Mouse (Mus musculus) embryonic facial prominence, embryonic 15.5 days (tissue): ENCODE measurements around the gene B4galt4. TPM values are rescaled to one million over a fixed set of nuclear protein-coding genes. Genes with fewer than 3 reads are reported as not detected.

Experiments used
- ATAC-seq: fragments of 200-750 bp; cut with Nextera tagmentation; 2 replicates; pipeline ENCODE4 v1.8.0; 2017; ENCODE audit warnings: low read depth, moderate TSS enrichment; ENCODE audit not compliant: insufficient number of reproducible peaks, low FRiP score, low TSS enrichment
- H3K27ac ChIP-seq: fragments of 300-500 bp; sonication (generic); replicated peaks from 2 replicates; pipeline ENCODE4 v1.5.1; 2015; ENCODE audit warnings: mild to moderate bottlenecking, inconsistent platforms
- H3K27me3 ChIP-seq: fragments of 300-500 bp; sonication (generic); 2 replicates; pipeline ENCODE4 v1.6.1; 2015; ENCODE audit warnings: inconsistent platforms
- H3K36me3 ChIP-seq: fragments of 300-500 bp; sonication (generic); 2 replicates; pipeline ENCODE4 v1.6.1; 2015; ENCODE audit warnings: mild to moderate bottlenecking, inconsistent platforms
- H3K4me1 ChIP-seq: fragments of 300-500 bp; sonication (generic); 2 replicates; pipeline ENCODE4 v1.6.1; 2015; ENCODE audit warnings: inconsistent platforms
- H3K4me2 ChIP-seq: fragments of 300-500 bp; sonication (generic); replicated peaks from 2 replicates; pipeline ENCODE4 v1.6.1; 2015; ENCODE audit warnings: mild to moderate bottlenecking, inconsistent platforms
- H3K4me3 ChIP-seq: fragments of 300-500 bp; sonication (generic); replicated peaks from 2 replicates; pipeline ENCODE4 v1.5.1; 2015; ENCODE audit warnings: mild to moderate bottlenecking, inconsistent platforms
- H3K9ac ChIP-seq: fragments of 300-500 bp; sonication (generic); 2 replicates; pipeline ENCODE4 v1.6.1; 2015; ENCODE audit warnings: inconsistent platforms
- H3K9me3 ChIP-seq: fragments of 300-500 bp; sonication (generic); replicated peaks from 2 replicates; pipeline ENCODE4 v1.6.1; 2016; ENCODE audit warnings: inconsistent platforms
- WGBS: fragments of 180-500 bp; shearing (Covaris S2); methylation state at CpG from one replicate; pipeline ENCODE4 v1.1.7; 2015; 5-methylcytosine and 5-hydroxymethylcytosine counted together
- polyA plus RNA-seq: library from polyadenylated mRNA; unstranded; fragments of >200 nt; fragmentation: Nextera tagmentation; extraction: Ambion mirVana; gene quantifications from 2 replicates; pipeline ENCODE4 v1.2.1, GENCODE M21; 2015

Gene B4galt4
- polyA plus RNA-seq, 1 experiment from 2014 or later: 24.7 TPM

- Histone ChIP-seq H3K36me3 (no peaks in the 10 kb centered on the region), H3K4me3 (peak overlapping the region; percentile 21; the same call in 1 of the 2 replicates)
Measured at GRCm38 (mm10) chr16:38729610-38730288, 12.3 kb upstream of the B4galt4 start.

GRCm38 (mm10) chr16:38730921-38731320 lies 11.1 kb upstream of the B4galt4 start:
- H3K27me3 ChIP-seq: no peaks in the 10 kb centered on the region
- H3K9ac ChIP-seq: no peak overlapping the region
- ATAC-seq: no peak
- no peaks in the 10 kb centered on the region for H3K36me3 ChIP-seq
- H3K27ac ChIP-seq: no peak overlapping the region
- H3K4me3 ChIP-seq: no peak overlapping the region
- WGBS: 37% methylated on average over 8 of the region's 8 CpGs
- peaks cover 10% of the 10 kb centered on the region; the same call in 1 of the 2 replicates for H3K4me1 ChIP-seq
- H3K4me2 ChIP-seq: no peak overlapping the region
- no peaks in the 10 kb centered on the region for H3K9me3 ChIP-seq

More at GRCm38 (mm10) chr16:38729610-38730288, 12.3 kb upstream of the B4galt4 start:
- Histone ChIP-seq H3K27me3 (no peaks in the 10 kb centered on the region), H3K4me1 (peaks cover 10% of the 10 kb centered on the region; the same call in 1 of the 2 replicates), H3K4me2 (peak overlapping the region; percentile 38), H3K9me3 (no peaks in the 10 kb centered on the region), H3K27ac (peak overlapping the region; percentile 60; the same call in 1 of the 2 replicates), H3K9ac (no peak overlapping the region)
- WGBS: 45% methylated on average over 15 of the region's 15 CpGs
- ATAC-seq: peak; percentile 43; the same call in 1 of the 2 replicates

DNA sequence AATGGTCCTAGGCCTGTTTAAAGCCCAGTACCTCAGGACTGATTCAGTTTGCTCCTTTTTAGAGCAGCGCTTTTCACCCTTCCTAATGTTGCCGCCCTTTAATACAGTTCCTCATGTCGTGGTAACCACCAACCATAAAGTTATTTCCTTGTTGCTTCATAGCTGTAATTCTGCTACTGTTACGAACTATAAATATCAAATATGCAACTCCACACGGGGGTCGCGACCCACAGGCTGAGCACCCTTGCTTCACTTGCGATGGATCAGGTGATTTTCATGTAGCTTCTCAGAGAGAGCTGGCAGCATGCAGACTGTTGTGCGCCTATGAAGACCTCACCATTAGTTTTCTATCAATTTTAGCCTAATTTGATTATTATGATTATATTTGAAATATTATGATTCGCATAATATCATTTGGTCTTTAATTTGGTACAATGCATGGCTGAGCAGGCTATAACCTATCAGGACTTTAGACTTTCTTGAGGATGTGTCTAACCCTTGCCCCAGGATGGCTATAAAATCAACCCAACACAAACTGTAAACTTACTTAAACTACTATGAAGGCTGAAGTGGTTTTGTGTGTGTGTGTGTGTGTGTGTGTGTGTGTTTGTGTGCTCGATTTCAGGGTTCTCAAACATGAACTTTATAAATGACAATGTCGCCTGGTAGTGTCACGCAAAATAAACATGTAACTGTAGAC lies 710 bp upstream of the B4galt4 start:
- peaks cover 6% of the 10 kb centered on the region for H3K4me1 ChIP-seq
- H3K4me2 ChIP-seq: peak overlapping the region; percentile 87
- 74% methylated on average over 13 of the region's 13 CpGs for WGBS
- H3K36me3 ChIP-seq: no peaks in the 10 kb centered on the region
- peak overlapping the region; percentile 73 for H3K4me3 ChIP-seq
- H3K9me3 ChIP-seq: no peaks in the 10 kb centered on the region
- H3K27ac ChIP-seq: no peak overlapping the region
- no peaks in the 10 kb centered on the region for H3K27me3 ChIP-seq
- no peak overlapping the region for H3K9ac ChIP-seq
- ATAC-seq: no peak

GRCm38 (mm10) chr16:38742659-38743131 lies 631 bp downstream of the B4galt4 start:
- Histone ChIP-seq H3K9ac (peak overlapping the region; percentile 47), H3K4me2 (peak overlapping the region; percentile 87), H3K36me3 (no peaks in the 10 kb centered on the region), H3K27me3 (no peaks in the 10 kb centered on the region), H3K9me3 (no peaks in the 10 kb centered on the region), H3K4me3 (peak overlapping the region; percentile 73), H3K4me1 (peaks cover 6% of the 10 kb centered on the region), H3K27ac (peak overlapping the region; percentile 77)
- peak; percentile 79 for ATAC-seq
- WGBS: under 1% methylated on average over 13 of the region's 13 CpGs

DNA sequence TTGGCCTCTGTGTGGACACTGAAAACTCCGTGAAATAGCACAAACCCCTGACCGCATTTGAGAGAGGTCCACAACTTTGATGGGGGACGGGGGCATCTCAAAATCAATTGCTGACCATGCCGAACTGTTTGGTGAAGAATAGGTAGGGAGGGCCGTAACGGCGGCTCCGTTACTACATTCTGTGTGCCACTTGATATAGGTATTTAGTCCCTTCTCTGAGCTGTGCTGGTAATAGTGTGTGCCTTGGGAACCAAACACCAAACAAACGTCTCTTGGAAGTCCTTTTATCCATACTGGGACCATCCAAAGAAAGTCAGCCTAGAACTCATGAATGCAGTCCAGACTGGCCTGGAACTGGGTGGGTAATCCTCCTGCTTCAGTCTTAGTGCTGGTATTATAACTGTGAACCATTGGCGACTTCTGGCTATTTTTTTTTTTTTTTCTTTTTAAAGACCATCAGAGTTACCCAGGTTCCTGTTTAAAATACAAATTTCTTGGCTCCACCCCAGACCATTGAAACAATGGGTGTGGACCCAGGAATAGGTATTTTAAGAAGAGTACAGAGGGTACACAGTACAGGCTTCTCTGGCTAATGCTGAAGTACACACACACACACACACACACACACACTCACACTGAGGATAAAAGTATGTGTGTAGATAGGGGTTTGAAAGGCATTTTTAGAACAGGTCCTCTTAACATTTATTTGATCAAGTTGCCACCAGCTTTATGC lies 2.0 kb downstream of the B4galt4 start:
- Histone ChIP-seq H3K4me2 (no peak overlapping the region), H3K27ac (no peak overlapping the region), H3K9ac (no peak overlapping the region), H3K9me3 (no peaks in the 10 kb centered on the region), H3K4me3 (no peak overlapping the region), H3K27me3 (no peaks in the 10 kb centered on the region), H3K36me3 (no peaks in the 10 kb centered on the region), H3K4me1 (peaks cover 6% of the 10 kb centered on the region)
- no peak for ATAC-seq
- 84% methylated on average over 10 of the region's 10 CpGs for WGBS

DNA sequence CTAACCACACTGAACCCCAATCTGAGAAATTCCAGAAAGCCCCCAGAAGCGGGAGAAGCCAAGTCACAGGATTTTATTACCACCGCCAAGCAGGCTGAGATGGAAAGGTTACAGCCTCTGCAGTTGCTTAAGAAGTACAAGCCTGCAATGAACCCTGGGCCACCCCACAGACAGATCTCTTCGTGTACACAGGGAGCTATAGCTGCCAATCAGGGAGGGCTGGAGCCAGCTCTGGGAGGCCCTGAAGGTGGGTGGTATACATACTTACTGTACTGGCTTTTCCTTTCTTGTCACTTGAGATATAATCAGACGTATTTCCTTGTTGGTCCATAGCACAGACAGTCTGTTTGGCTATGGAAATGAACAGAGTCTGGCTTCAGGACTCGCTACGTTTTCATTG lies 8.7 kb downstream of the B4galt4 start:
- Histone ChIP-seq H3K27me3 (no peaks in the 10 kb centered on the region), H3K4me1 (peaks cover 10% of the 10 kb centered on the region; the same call in 1 of the 2 replicates), H3K36me3 (peaks cover 3% of the 10 kb centered on the region; the same call in 1 of the 2 replicates), H3K4me2 (no peak overlapping the region), H3K9me3 (no peaks in the 10 kb centered on the region), H3K4me3 (no peak overlapping the region), H3K9ac (no peak overlapping the region), H3K27ac (no peak overlapping the region)
- WGBS: 56% methylated on average over 6 of the region's 6 CpGs
- ATAC-seq: no peak; the same call in 1 of the 2 replicates

DNA sequence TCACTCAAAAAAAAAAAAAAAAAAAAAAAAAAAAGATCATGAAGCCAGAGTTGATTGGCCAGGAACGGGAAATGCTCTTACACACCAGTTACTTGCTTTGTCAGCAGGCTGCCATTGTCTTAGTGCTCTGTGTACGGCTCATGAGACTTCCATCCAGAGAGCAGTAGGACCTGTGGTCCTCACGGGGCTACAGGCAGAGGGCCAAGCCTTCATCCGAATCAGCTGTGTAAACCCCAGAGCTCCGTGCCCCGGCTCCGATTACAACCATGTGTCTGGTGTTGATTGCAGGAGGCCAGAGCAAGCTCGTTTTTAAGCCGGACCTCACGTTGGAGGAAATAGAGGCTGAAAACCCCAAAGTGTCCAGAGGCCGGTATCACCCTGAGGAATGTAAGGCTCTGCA lies 11.6 kb downstream of the B4galt4 start:
- Histone ChIP-seq H3K27ac (no peak overlapping the region), H3K4me1 (peaks cover 10% of the 10 kb centered on the region; the same call in 1 of the 2 replicates), H3K9me3 (no peaks in the 10 kb centered on the region), H3K9ac (no peak overlapping the region), H3K4me3 (no peak overlapping the region), H3K36me3 (peaks cover 15% of the 10 kb centered on the region), H3K4me2 (no peak overlapping the region), H3K27me3 (no peaks in the 10 kb centered on the region)
- 25% methylated on average over 11 of the region's 11 CpGs for WGBS
- ATAC-seq: peak; percentile 59

DNA sequence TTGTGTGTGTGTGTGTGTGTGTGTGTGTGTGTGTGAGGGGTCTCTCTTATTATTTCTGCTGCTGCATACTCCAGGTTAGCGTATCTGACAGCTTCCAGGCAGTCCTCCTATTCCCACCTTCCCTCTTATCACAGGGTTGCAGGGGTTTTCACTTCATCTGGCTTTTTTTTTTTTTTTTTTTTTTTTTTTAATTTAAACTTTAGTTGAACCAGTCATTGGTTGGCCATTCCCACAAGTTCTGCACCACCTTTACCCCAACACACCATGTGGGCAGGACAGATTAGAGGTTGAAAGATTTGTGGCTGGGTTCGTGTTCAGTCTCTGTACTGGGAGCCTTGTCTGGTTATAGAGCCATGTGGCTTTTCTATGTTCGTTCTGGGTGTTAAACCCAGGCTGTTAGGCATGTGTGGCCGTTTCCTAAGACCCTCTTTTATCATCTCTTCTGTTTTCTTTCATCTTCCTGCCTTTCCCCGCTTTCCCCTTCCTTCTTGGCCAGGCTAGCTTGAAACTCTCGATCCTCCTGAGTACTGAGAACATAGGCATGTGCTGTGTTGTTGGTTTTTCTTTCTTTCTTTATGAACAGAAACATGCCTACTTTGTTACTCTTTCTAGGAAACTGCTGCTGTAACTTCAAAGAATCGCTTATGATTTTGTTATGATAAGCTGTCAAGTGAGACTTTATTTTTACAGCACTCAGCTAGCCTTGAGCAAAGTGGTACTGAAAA lies 13.6 kb downstream of the B4galt4 start:
- Histone ChIP-seq H3K4me3 (no peak overlapping the region), H3K27me3 (no peaks in the 10 kb centered on the region), H3K9ac (no peak overlapping the region), H3K4me2 (no peak overlapping the region), H3K27ac (0 out of 2 replicates have a peak overlapping the region, but pooled peaks have one; percentile 4), H3K9me3 (no peaks in the 10 kb centered on the region), H3K4me1 (peaks cover 10% of the 10 kb centered on the region; the same call in 1 of the 2 replicates), H3K36me3 (peaks cover 22% of the 10 kb centered on the region)
- ATAC-seq: no peak
- 38% methylated on average over 7 of the region's 7 CpGs for WGBS

GRCm38 (mm10) chr16:38756177-38756503 lies 14.1 kb downstream of the B4galt4 start:
- WGBS: 27% methylated on average over 5 of the region's 5 CpGs
- no peak overlapping the region for H3K27ac ChIP-seq
- no peak overlapping the region for H3K4me3 ChIP-seq
- H3K27me3 ChIP-seq: no peaks in the 10 kb centered on the region
- H3K4me1 ChIP-seq: peaks cover 10% of the 10 kb centered on the region; the same call in 1 of the 2 replicates
- ATAC-seq: no peak
- no peak overlapping the region for H3K9ac ChIP-seq
- no peaks in the 10 kb centered on the region for H3K9me3 ChIP-seq
- H3K36me3 ChIP-seq: peaks cover 22% of the 10 kb centered on the region
- H3K4me2 ChIP-seq: no peak overlapping the region

- no peak for ATAC-seq
Measured at GRCm38 (mm10) chr16:38756572-38756971, 14.5 kb downstream of the B4galt4 start.

More at GRCm38 (mm10) chr16:38756572-38756971, 14.5 kb downstream of the B4galt4 start:
- Histone ChIP-seq H3K27ac (no peak overlapping the region), H3K4me3 (no peak overlapping the region), H3K36me3 (peaks cover 22% of the 10 kb centered on the region), H3K27me3 (no peaks in the 10 kb centered on the region), H3K9me3 (no peaks in the 10 kb centered on the region), H3K4me2 (no peak overlapping the region), H3K4me1 (peaks cover 10% of the 10 kb centered on the region; the same call in 1 of the 2 replicates), H3K9ac (no peak overlapping the region)
- 69% methylated on average over 4 of the region's 4 CpGs for WGBS
